27 mouse cellular contexts compared by ENCODE assay signal in the genomic region with DNA sequence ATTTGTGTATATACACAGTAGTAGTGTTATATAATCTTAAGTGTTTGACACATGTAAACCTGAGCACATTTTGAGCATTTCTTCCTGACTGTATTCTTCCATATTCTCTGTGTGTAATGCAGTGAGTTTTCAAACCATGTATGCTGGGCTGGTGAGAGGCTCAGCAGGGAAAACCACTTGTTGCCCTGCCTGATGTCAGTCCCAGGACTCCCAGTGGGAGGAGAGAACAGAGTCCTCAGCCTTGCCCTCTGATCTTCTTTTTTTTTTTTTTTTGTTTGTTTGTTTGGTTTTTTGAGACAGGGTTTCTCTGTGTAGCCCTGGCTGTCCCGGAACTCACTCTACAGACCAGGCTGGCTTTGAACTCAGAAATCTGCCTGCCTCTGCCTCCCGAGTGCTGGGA.
"Had no signal": no experiment of that assay in that cellular context is flagged by ENCODE, and none has a peak within 500 bp of the region (broad histone marks: within the 10 kb centered on the region; RNA-seq: fewer than 3 reads in every experiment).

No protein-coding gene starts in this region.

- DNase-seq: cerebellum, adult 8-10 months; cerebellum, adult 9-10 months; cerebellum, adult 9-11 months; cerebellum, postnatal 10 days; cerebellum, postnatal 14 days; cerebellum, postnatal 25 days; cerebellum, postnatal 36 days; embryo, embryonic 11 days; forebrain, postnatal 0 days; gastrocnemius, adult 2 months; gastrocnemius, postnatal 10 days; gastrocnemius, postnatal 14 days; gastrocnemius, postnatal 25 days; gastrocnemius, postnatal 36 days; heart, adult 18-20 months; heart, adult 2 months had no signal

- H3K4me1 ChIP-seq: embryonic facial prominence, embryonic 15.5 days had no signal

- H3K9me3 ChIP-seq: embryonic facial prominence, embryonic 10.5 days; embryonic facial prominence, embryonic 12.5 days; embryonic facial prominence, embryonic 13.5 days; embryonic facial prominence, embryonic 15.5 days; forebrain, embryonic 10.5 days; forebrain, embryonic 12.5 days; forebrain, embryonic 13.5 days; forebrain, embryonic 15.5 days had no signal

- H3K27me3 ChIP-seq: embryonic facial prominence, embryonic 12.5 days; embryonic facial prominence, embryonic 13.5 days; embryonic facial prominence, embryonic 15.5 days had no signal

- H3K4me3 ChIP-seq: embryonic facial prominence, embryonic 10.5 days; embryonic facial prominence, embryonic 12.5 days; embryonic facial prominence, embryonic 13.5 days; embryonic facial prominence, embryonic 15.5 days; erythroblast, embryonic 14.5 days; forebrain, embryonic 10.5 days; forebrain, embryonic 12.5 days; forebrain, embryonic 13.5 days; forebrain, embryonic 15.5 days; gastrocnemius, adult 2 months; heart, adult 2 months had no signal

- ATAC-seq: forebrain, embryonic 13.5 days; forebrain, embryonic 14.5 days; forebrain, embryonic 15.5 days; forebrain, embryonic 16.5 days; forebrain, postnatal 0 days had no signal

- H3K27ac ChIP-seq: embryonic facial prominence, embryonic 10.5 days; embryonic facial prominence, embryonic 12.5 days; embryonic facial prominence, embryonic 13.5 days; embryonic facial prominence, embryonic 15.5 days; forebrain, embryonic 10.5 days; forebrain, embryonic 12.5 days; forebrain, embryonic 13.5 days; forebrain, embryonic 15.5 days; gastrocnemius, adult 2 months; heart, adult 2 months had no signal

- H3K4me2 ChIP-seq: embryonic facial prominence, embryonic 12.5 days; embryonic facial prominence, embryonic 13.5 days; embryonic facial prominence, embryonic 15.5 days; forebrain, embryonic 12.5 days; forebrain, embryonic 13.5 days; forebrain, embryonic 15.5 days had no signal

- H3K36me3 ChIP-seq: embryonic facial prominence, embryonic 10.5 days; embryonic facial prominence, embryonic 12.5 days; embryonic facial prominence, embryonic 13.5 days; embryonic facial prominence, embryonic 15.5 days; forebrain, embryonic 10.5 days; forebrain, embryonic 12.5 days; forebrain, embryonic 15.5 days had no signal

- H3K9ac ChIP-seq: embryonic facial prominence, embryonic 12.5 days; embryonic facial prominence, embryonic 13.5 days; embryonic facial prominence, embryonic 15.5 days; forebrain, embryonic 12.5 days; forebrain, embryonic 13.5 days; forebrain, embryonic 15.5 days; forebrain, postnatal 0 days had no signal
